Mouse (Mus musculus) ES-E14 (cell line): ENCODE data around the gene Srbd1.

Experiments used
- CHD2 ChIP-seq: IDR thresholded peaks from 2 replicates; pipeline ENCODE4 v1.6.1; 2014; ENCODE audit warnings: mild to moderate bottlenecking, low read depth, low read length, inconsistent platforms
- ZNF384 ChIP-seq: IDR thresholded peaks from 2 replicates; pipeline ENCODE4 v1.6.1; 2012; ENCODE audit warnings: low read depth, low read length, inconsistent platforms

GRCm38 (mm10) chr17:86183788-86184187 lies 38.8 kb upstream of the Srbd1 start:
- no peak for TF ChIP-seq CHD2
- no peak for TF ChIP-seq ZNF384
